Mouse (Mus musculus): ENCODE results near the gene Naaa. TPM values are rescaled to one million over a fixed set of nuclear protein-coding genes. Genes with fewer than 3 reads are reported as not detected.
A peak's percentile ranks its signal among the peaks of the same experiment; 100 is the strongest.

Naaa gene
- total and polyA plus RNA-seq, 2 experiments from 2014 or later, result 23.6 to 33.1 TPM

DNA sequence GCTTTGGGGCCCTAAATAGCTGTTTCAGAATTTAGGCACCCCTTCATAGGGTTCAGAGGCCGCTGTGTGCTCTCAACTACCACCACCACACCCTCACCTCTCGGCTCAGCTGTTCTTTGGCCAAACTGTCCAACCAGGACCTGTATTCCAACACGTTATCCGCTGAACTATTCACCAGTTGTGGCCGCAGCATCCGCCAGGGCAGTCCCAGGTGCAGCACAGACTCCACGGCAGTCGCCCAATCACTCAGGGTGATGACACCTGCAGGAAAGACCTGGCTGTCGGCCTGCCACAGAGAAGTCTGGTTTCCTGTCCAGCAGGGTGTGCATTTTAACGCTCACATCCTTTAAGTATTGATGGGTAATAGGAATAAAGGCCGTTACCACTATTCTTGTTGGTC, 47.7 kb downstream of the Naaa start:
- Histone ChIP-seq H3K4me1 (ENCODE audit: insufficient read depth) (no peaks in the 10 kb centered on the region), H3K27ac (ENCODE audit: low read depth, low read length) (no peak overlapping the region), H3K36me3 (ENCODE audit: insufficient read depth) (no peaks in the 10 kb centered on the region), H3K4me3 (ENCODE audit: low read depth, low read length) (no peak overlapping the region), H3K9ac (no peak overlapping the region), H3K9me3 (ENCODE audit: low read length) (no peaks in the 10 kb centered on the region), H3K27me3 (ENCODE audit: insufficient read depth, low read length) (no peaks in the 10 kb centered on the region), H3K4me2 (ENCODE audit: low read depth) (no peak overlapping the region)
- ATAC-seq (no peak), DNase-seq (no peak)
- no peak for TF ChIP-seq CTCF (IDR thresholded peaks at IDR 0.05; ENCODE audit: low read depth)
- 85% methylated on average over 11 of the region's 11 CpGs for whole genome bisulfite sequencing

DNA sequence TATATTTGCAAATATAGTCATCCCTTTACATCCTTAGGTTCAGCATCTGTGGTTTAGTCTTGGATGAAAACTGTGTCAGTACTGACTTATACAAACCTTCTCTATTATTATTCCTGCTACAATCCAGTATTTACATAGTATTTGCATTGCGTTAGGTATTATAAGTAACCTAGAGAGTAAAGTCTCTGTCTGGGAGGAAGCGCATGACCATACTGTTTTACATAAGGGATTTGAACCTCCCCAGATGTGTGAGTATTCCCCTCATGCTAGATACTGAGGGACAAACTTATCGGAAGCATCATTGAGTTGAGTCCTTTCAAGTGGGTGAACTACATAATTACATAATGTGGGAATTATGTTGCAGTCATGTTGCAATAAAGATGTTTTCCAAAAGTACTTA, 48.5 kb downstream of the Naaa start:
- no peak for TF ChIP-seq CTCF (IDR thresholded peaks at IDR 0.05; ENCODE audit: low read depth)

DNA sequence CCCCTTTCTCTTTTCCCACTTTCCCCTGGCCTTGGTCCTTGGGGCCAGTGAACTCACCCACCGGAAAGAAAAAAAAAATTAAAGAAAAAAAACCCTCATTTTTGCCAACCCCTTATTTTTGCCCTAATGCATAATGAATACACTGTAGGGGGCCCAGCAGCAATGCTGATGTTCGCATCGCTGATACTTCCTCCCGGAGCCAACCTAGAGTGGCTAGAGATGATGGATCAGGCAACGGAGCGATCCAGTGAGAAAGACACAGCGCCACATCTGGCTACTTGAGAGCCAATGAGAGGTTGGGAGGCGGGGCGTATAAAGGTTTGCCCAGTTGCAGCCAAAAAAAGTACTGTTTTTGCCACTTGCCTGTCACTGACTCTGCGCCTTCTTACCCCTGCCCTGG, 49.2 kb downstream of the Naaa start:
- Histone ChIP-seq H3K4me2 (ENCODE audit: low read depth) (no peak overlapping the region), H3K4me1 (ENCODE audit: insufficient read depth) (no peaks in the 10 kb centered on the region), H3K36me3 (ENCODE audit: insufficient read depth) (no peaks in the 10 kb centered on the region), H3K27ac (ENCODE audit: low read depth, low read length) (no peak overlapping the region), H3K9ac (no peak overlapping the region), H3K9me3 (ENCODE audit: low read length) (no peaks in the 10 kb centered on the region), H3K27me3 (ENCODE audit: insufficient read depth, low read length) (no peaks in the 10 kb centered on the region), H3K4me3 (ENCODE audit: low read depth, low read length) (no peak overlapping the region)
- no peak for TF ChIP-seq CTCF (IDR thresholded peaks at IDR 0.05; ENCODE audit: low read depth)
- 34% methylated on average over 10 of the region's 10 CpGs for WGBS
- DNase-seq (no peak), ATAC-seq (no peak)

More for the DNA sequence above, 48.5 kb downstream of the Naaa start:
- no peak overlapping the region for H3K27ac ChIP-seq (ENCODE audit: low read depth, low read length)
- DNase-seq (no peak), ATAC-seq (no peak)
- no peaks in the 10 kb centered on the region for H3K9me3 ChIP-seq (ENCODE audit: low read length)
- 93% methylated on average over 3 of the region's 3 CpGs for WGBS
- no peaks in the 10 kb centered on the region for H3K27me3 ChIP-seq (ENCODE audit: insufficient read depth, low read length)
- H3K9ac ChIP-seq, result no peak overlapping the region
- no peak overlapping the region for H3K4me2 ChIP-seq (ENCODE audit: low read depth)
- no peaks in the 10 kb centered on the region for H3K36me3 ChIP-seq (ENCODE audit: insufficient read depth)
- H3K4me1 ChIP-seq (ENCODE audit: insufficient read depth), result no peaks in the 10 kb centered on the region
- H3K4me3 ChIP-seq (ENCODE audit: low read depth, low read length), result no peak overlapping the region

DNA sequence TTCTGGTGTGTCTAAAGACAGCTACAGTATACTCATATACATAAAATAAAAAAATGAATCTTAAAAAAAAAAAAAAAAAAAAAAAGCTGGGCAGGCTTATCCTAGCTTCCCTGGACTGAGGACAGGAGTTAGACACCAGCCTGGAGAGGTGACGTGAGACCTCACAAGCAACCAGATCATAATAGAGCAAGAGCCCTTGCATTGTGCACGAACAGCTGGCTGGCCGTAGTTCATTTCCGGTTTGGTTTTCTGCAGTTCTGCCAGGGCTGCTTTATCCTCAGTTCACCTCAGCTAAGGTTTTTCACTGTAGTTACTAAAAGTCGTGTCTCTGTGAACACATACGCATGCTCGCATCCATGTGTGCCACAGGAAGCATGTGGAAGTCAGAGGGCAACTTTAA, 50.2 kb downstream of the Naaa start:
- WGBS, result 91% methylated on average over 7 of the region's 7 CpGs
- no peaks in the 10 kb centered on the region for H3K27me3 ChIP-seq (ENCODE audit: insufficient read depth, low read length)
- no peak overlapping the region for H3K4me2 ChIP-seq (ENCODE audit: low read depth)
- no peak overlapping the region for H3K4me3 ChIP-seq (ENCODE audit: low read depth, low read length)
- DNase-seq (no peak), ATAC-seq (no peak)
- no peak overlapping the region for H3K27ac ChIP-seq (ENCODE audit: low read depth, low read length)
- H3K4me1 ChIP-seq (ENCODE audit: insufficient read depth), result no peaks in the 10 kb centered on the region
- no peaks in the 10 kb centered on the region for H3K9me3 ChIP-seq (ENCODE audit: low read length)
- no peak overlapping the region for H3K9ac ChIP-seq
- no peak for TF ChIP-seq CTCF (IDR thresholded peaks at IDR 0.05; ENCODE audit: low read depth)
- H3K36me3 ChIP-seq (ENCODE audit: insufficient read depth), result no peaks in the 10 kb centered on the region

DNA sequence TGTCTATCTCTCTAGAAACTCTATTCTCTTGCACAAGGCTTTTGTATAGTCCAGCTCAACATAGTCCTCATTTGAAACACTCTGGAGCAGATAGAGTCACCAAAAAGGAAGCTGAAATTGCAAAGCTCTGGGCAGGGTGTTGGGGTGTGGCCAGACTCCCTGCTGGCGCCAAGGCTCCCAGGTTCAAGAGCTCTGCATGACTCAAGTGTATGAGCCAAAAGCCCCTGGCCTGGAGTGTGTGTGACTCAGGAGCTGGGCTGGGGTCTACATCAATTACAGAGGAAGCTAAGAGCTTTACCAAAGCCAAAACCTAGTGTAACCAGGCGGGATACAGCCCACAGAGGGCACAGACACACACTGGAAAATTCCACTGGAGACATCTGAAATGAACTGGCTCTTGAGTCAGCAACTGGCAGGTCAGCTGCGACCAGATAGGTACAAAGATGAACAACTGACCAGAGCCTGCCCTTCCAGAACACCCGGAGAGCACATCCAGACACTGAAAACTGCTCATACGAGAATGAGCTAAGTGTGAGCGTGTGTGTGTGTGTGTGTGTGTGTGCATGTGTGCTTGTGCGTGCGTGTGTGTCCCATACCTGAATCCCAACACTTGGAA, 57.6 kb downstream of the Naaa start:
- DNase-seq (no peak), ATAC-seq (no peak)
- Histone ChIP-seq H3K27ac (ENCODE audit: low read depth, low read length) (no peak overlapping the region), H3K9me3 (ENCODE audit: low read length) (no peaks in the 10 kb centered on the region), H3K36me3 (ENCODE audit: insufficient read depth) (no peaks in the 10 kb centered on the region), H3K27me3 (ENCODE audit: insufficient read depth, low read length) (no peaks in the 10 kb centered on the region), H3K4me3 (ENCODE audit: low read depth, low read length) (no peak overlapping the region), H3K4me1 (ENCODE audit: insufficient read depth) (no peaks in the 10 kb centered on the region), H3K4me2 (ENCODE audit: low read depth) (no peak overlapping the region), H3K9ac (no peak overlapping the region)
- 95% methylated on average over 8 of the region's 8 CpGs for WGBS
- no peak for TF ChIP-seq CTCF (IDR thresholded peaks at IDR 0.05; ENCODE audit: low read depth)

DNA sequence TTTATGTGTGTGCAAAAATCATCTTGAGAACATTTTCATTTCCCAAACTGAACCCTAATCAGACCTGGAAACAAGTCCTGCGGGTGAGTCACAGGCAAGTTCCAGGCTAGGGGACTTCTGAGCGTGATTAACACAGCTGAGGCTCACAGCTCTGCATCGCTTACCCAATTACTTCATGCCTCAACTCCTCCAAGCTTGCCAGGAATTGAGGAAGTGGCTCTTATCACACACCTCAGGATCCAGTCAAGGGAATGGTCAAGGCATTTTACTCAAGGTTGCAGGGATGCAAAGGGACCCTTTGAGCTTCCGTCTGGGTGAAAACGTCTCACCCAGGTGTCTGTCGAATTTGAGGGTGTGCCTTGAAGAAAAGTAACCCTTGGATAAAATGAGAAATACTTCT, 58.1 kb downstream of the Naaa start:
- Histone ChIP-seq H3K27ac (ENCODE audit: low read depth, low read length) (no peak overlapping the region), H3K4me2 (ENCODE audit: low read depth) (no peak overlapping the region), H3K4me1 (ENCODE audit: insufficient read depth) (no peaks in the 10 kb centered on the region), H3K4me3 (ENCODE audit: low read depth, low read length) (no peak overlapping the region), H3K36me3 (ENCODE audit: insufficient read depth) (no peaks in the 10 kb centered on the region), H3K27me3 (ENCODE audit: insufficient read depth, low read length) (no peaks in the 10 kb centered on the region), H3K9ac (no peak overlapping the region), H3K9me3 (ENCODE audit: low read length) (no peaks in the 10 kb centered on the region)
- DNase-seq, result no peak
- 57% methylated on average over 6 of the region's 6 CpGs for WGBS
- TF ChIP-seq CTCF (IDR thresholded peaks at IDR 0.05; ENCODE audit: low read depth), result no peak
- peak; percentile 32; the same call in 1 of the 2 replicates for ATAC-seq

DNA sequence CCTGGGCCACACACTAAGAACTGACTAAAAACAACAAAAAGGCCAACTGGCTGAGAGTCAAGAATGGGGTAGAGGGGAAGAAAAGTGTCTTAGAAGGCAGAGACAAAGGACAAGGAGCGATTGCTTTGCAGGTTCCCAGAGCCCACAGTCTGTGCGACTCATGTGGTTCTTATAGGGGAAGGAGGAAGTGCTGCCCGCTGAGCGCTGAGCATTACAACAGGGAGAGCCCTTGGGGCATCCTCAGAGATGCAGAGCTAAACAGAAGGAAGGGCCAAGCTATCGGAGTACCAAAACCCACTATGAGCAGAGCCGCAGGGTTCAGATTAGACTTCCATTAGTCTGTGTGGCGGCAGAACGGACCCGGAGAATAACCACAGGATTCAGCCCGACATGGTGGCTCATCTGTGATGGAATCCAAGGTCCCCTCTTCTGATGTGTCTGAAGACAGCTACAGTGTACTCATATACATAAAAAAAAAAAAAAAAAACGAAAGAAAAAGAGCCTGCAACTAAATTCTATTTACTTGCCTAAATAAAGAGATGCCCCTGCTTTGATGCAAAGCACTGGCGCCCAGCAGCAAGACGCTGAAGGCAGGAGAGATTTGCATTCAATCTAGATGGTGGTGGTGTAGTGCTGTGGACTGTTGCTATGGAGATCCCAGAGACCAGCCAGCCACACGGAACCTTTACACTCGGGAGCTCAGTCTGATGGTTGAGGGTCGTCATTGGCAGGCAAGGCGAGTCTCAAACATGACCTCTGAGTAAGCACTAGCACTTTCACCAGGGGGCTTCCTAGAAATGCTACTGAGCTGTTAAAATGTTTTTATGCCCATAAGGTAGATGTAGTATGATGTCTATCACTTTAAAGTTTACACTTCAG, 58.8 kb downstream of the Naaa start:
- Histone ChIP-seq H3K9ac (no peak overlapping the region), H3K4me3 (ENCODE audit: low read depth, low read length) (no peak overlapping the region), H3K27me3 (ENCODE audit: insufficient read depth, low read length) (no peaks in the 10 kb centered on the region), H3K36me3 (ENCODE audit: insufficient read depth) (no peaks in the 10 kb centered on the region), H3K4me2 (ENCODE audit: low read depth) (0 out of 2 replicates have a peak overlapping the region, but pooled peaks have one; percentile 3), H3K27ac (ENCODE audit: low read depth, low read length) (peak overlapping the region; percentile 10; the same call in 1 of the 2 replicates), H3K4me1 (ENCODE audit: insufficient read depth) (no peaks in the 10 kb centered on the region), H3K9me3 (ENCODE audit: low read length) (no peaks in the 10 kb centered on the region)
- ATAC-seq, result peak; percentile 91
- TF ChIP-seq CTCF (IDR thresholded peaks at IDR 0.05; ENCODE audit: low read depth), result no peak
- DNase-seq, result peak; percentile 31
- 27% methylated on average over 17 of the region's 17 CpGs for WGBS

Measured in forebrain, postnatal 0 days (tissue).